Mouse (Mus musculus): ENCODE results near the gene Gm45208.
"Not testable (repeated sequence)": the region's sequence is repeated elsewhere in the genome, so short reads cannot be mapped to it uniquely, and the experiment has no call there.

Gm45208 gene

DNA sequence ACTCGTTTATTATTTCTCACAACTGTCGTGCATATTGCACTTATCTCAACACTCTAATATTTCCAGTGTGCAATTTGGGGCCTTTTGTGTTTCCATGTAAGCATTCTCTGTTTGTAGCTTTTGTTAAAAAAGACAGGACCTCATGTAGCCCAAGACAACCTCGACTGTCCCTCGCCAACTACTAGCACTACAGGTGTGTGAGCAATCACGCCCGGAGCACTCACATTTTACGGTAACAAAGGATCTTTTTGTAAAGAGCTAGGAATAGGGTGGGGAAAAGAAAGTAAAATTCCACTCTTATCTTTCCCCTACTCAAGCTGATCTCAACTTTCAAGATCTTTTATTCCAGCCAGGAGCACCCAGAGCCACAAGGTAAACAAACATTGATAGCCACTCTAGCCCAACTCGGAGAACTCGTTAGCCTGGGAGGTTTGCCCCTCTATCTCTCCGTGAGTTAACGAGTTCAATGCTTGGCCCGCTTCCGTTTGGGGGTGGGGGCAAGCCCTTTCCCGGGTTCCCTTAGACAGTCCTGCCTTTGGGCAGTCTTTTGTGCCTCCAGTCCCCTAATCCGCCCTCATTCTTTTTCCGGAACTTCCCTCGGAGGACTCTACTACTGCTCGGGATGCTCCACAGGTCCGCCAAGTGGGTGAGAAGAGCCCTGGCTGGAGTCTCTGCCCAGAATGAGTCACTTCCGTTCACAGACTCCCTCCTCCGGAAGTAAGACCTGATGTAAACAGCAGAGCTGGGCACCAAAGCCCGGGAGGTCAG is at the start of gene Gm45208:
Gene Gm45208 (plus strand): TSS at position 732 of the 768 bp plus-strand sequence.
- DNase-seq (ENCODE audit: low read depth, low spot score): peak; percentile 93

DNA sequence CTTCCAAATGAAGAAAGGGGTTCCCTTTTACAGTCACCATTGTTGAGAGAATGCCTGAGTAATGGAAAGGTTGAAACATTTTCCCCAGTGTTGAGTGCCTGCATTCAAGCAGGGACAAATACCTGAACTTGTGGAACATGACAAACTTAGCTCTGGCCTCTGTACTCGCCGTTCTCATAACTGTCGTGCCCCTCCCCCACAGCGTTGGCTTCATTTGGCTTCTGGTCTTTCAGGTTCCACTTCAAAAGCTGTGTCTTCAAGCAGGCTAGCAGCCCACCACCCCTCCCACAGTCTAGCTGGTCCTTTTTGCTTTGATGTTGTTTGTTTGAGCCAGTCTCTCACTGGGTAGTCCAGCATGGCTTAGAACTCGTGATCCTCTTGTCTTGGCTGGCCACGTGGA is 49.3 kb upstream of the Gm45208 start:
- DNase-seq (ENCODE audit: low read depth, low spot score): no peak

DNA sequence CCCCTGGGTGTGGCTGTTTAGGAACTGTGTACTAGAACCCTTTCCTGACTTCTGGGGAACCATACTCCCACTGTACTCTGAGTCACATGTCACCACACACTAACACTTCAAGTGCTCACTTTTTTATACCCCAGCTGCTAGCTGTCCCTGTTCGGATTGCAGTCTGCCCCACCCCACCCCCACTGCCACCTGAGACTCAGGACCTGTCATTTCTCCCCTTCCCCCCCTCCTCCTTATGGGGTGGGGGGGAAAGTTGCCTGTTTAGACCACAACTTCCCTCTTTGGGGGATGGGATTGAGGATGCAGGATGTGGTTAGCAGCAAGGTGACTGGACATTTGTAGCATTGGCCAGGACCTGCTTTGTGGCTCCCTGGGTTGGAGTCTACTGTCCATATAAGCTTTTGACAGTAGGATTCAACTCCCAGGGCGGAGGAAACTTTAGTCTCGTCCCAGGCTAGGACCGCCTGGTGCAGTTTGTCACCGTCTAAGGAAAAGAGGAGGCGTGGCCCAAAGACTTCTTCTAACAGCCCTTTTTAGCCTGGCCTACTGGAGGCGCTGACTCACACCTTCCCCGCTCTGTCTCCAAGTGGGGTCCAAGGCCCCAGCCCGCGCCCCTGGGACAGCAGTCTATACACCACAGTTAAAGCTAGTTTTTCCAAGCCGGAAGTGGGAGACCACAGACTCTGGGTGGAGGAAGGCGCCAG is 48.3 kb upstream of the Gm45208 start:
- DNase-seq (ENCODE audit: low read depth, low spot score): peak; percentile 77

DNA sequence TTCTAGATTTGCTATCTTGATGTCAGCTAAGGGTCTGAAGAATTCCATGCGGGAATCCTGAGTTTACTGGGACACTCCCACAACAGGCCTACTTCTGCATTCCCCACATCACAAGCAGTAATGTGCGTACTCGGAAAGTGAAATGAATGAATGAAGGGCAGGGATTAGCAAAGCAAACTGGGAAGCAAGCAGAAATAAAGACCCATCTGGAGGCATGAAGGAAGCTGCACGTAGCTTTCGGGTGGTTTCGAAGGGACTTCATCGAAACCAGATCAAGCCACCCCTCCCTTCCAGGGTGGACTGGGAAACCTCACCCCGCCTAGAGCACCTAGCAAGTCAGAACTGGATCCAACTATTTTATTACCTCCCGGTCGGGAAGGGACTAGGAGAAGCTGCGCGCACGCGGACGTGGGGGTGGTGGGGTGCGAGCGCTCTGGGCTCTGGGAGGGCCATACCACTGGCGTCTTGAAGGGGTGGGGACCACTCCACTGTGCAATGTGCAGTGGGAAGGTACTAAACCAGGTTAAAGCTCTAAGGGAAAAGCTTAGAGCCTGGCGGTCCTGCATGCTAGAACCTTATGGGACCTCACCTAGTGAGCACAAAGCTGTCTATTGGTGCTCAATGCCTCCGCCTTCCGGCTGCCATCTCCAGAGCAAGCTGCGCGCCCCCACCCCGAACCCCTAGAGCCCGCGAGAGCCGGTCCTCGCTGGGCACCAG is 47.6 kb upstream of the Gm45208 start:
- DNase-seq (ENCODE audit: low read depth, low spot score): peak; percentile 69

DNA sequence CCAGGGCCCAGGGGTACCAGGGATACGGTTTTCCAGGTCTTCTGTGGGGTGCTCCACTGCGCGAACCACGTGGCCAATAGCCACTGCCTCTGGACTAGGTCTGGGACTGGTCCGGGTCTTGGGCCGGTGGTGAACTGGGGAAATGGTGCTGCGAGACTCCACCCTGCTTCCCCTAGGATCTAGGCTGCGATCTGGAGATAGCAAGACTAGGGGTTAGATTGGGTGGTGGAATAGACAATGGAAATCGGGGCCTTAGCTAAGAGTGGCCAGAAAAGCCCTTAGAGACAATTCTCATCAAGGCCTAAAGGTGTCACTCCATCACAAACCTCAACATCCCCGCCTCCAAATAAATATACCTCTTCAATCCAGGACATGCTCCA is 47.1 kb upstream of the Gm45208 start:
- DNase-seq (ENCODE audit: low read depth, low spot score): peak; percentile 51

DNA sequence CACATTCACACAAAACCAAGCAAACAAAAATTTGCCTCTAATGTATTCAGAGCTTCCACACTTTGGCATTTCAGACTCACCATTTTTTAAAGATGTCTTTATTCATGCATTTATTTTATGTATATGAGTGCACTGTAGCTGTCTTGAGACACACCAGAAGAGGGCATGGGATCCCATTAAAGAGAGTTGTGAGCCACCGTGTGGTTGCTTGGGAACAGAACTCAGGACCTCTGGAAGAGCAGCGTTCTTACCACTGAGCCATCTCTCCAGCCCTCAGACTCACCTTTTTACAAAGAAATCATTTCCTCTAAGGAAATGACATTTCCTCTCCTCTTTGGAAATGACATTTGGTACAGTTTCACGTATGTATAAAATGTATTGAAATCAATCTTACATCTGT is 43.1 kb upstream of the Gm45208 start:
- no peak for DNase-seq (ENCODE audit: low read depth, low spot score)

DNA sequence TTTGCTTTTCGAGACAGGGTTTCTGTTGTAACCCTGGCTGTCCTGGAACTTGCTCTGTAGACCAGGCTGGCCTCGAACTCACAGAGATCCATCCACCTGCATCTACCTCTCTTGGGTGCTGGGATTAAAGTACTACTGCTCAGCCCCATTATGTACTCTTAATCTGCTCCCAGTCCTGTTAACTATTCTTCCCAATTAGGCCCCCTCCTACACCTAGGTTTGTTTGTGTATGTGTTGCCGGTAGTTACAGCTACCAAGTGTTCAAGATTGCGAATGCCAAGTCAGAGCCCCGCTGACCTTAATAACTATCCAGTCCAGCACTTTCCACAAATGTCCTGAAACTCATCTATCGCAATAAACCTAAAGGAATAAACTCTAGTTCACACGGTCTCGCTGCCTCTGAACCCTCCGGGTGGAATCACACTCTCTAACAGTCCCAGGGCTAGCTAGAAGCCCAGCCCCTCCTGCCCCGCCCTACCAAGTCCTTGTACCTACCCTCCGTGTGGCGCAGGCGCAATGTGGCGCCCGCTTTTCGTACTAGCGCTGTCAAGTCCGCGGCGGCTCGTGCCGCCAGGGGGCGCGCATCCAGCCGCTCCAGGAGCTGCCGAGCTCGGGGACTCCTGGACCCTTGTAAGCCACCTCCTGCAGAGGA is 42.5 kb upstream of the Gm45208 start:
- peak; percentile 91 for DNase-seq (ENCODE audit: low read depth, low spot score)

DNA sequence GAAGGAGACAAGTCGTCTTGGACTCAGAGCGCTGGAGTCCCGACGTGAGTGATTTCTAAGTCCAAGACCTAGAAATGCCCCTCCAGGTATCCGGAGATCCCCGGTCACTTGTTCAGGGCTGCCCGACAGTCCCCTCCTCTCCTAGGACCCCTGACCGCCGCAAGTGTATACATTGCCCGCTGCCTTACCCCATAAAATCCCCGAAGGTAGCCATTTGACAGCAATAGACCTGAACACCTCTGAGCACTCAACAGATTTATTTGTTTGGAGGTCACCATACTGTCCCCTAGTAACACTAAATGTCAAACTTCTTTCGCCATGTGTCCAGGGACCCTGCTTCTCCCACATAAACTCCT is 42.0 kb upstream of the Gm45208 start:
- DNase-seq (ENCODE audit: low read depth, low spot score): no peak

DNA sequence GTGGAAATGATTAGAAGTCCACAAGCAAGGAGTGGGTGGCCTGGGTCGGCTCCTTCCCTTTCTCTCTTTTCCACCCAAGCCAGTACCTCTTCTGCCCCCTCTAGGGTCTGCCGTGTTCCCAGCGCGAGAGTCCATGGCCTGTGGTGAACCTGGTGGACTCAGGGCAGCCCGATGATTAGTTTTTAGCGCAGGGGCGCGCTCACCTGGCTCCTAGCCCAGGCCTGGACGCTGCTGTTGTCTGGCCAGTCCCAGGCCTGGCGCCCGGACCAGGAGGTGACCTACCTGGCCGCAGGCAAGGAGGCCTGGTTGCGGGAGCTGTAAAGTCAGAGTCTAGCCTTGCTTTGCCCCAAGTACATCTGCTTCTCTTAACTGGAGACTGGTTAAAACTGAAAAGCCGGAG is 41.2 kb upstream of the Gm45208 start, which contains the start of gene Magix:
Gene Magix (minus strand): TSS at position 388 of the 400 bp plus-strand sequence.
- no peak for DNase-seq (ENCODE audit: low read depth, low spot score)

DNA sequence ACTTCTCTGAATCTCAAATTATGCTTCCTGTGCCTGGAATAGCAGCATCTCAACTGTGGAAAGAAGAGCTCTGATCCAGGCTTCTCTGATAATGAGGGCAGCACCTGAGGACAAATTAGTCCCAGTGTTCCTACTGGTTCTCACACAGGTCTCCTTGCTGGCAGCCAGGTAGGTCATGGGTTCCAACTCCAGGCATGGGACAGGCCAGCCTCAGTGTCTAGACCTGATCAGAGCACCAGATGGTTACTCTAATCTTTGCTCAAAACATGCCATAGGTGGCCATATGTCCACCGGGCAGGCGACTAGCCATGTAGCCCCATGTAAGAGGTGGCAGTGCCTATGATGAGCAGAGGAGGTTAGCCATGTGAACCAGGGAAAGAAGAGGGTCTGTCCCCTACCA is 33.7 kb upstream of the Gm45208 start:
- no peak for DNase-seq (ENCODE audit: low read depth, low spot score)

DNA sequence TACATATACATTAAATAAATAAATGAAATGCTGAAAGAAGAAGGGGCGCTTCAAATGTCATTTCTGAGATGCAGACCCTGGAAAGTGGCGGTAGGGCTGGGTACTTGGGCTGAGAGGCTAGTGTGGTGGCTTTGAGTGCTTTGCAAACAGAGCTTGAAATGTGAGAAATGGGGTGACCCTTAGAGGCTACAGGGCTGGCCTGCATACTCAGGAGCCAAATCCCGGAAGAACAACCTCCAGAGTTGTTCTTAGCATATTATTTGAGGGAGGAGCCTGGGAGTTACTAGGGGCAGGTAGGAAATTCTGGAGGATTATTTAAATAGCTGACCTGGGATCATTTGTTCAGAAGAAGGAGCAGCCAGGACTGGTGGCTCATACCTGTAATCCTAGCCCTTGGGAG is 31.6 kb upstream of the Gm45208 start:
- DNase-seq (ENCODE audit: low read depth, low spot score): no peak

DNA sequence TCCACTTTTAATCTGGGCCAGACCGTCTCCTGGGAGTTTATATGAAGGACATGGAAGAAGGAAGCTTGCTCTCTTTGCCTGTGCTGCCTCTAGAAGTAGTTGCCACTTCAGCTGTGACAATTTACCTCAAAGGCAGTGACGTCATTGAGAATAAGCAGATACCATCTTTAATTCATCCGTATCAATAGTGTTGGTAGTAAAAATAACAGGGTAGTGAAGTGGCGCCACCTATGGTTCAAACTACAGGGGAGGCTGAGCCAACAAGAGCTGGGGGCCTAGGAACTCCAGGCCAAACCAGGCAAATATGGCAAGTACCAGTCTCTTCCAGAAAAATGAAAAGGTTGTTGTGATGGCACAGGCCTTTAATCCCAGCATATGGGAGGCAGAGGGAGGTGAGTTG is 29.2 kb upstream of the Gm45208 start:
- peak; percentile 58 for DNase-seq (ENCODE audit: low read depth, low spot score)

DNA sequence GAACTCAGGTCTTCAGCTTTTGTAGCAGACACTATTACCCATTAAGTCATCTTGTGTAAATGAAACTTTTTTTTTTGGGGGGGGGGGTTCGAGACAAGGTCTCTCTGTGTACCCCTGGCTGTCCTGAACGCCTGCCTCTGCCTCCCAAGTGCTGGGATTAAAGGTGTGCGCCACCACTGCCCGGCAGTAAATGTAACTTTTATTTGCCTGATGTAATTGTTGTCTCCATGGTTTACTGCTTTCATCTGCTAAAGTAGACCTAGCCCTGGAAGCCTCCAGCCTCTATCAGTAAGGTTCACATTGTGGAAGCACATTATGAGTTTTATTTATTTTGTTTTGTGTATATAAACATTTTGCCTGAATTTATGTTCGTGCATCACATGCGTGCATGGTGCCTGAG is 25.5 kb upstream of the Gm45208 start:
- DNase-seq (ENCODE audit: low read depth, low spot score): no peak

DNA sequence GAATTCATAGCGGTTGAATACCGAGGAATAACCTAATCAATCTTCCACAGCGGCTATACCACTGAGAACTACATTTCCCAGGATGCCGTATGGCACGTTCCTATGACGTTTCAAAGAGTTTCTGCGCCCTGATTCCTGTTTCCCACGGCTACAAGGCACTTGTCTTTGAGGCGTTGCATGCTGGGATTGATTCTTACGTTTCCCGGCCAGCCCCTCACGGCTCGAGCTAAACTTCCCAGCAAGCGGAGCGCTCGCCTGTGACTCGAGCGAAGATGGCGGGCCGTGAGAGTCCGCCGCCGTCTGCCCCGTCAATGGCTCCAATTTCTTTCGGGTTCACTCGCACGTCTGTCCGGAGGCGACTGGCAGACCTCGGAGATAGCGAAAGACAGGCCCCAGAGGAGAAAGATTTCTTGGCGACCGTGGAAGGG is 25.1 kb upstream of the Gm45208 start, which contains the start of gene Gpkow:
Gene Gpkow (plus strand): TSS at position 178 of the 428 bp plus-strand sequence.
- DNase-seq (ENCODE audit: low read depth, low spot score): peak; percentile 96

DNA sequence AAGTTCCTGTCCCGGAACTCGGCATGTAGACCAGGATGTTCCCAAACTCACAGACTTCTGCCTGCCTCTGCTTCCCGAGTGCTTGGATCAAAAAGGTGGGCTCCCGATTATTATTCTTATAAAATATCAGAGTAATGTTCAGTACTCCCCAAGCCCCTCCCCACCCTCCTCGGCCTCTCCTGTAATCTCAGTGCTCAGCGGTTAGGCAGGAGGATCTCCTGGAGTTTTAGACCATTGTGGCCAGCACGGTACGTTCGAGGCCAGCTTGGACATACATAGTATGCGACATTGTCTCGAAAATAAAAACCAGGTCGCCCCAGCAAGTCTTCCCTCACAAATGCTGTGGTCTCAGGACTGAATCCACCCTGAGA is 8.3 kb upstream of the Gm45208 start:
- DNase-seq (ENCODE audit: low read depth, low spot score): not testable (repeated sequence)

DNA sequence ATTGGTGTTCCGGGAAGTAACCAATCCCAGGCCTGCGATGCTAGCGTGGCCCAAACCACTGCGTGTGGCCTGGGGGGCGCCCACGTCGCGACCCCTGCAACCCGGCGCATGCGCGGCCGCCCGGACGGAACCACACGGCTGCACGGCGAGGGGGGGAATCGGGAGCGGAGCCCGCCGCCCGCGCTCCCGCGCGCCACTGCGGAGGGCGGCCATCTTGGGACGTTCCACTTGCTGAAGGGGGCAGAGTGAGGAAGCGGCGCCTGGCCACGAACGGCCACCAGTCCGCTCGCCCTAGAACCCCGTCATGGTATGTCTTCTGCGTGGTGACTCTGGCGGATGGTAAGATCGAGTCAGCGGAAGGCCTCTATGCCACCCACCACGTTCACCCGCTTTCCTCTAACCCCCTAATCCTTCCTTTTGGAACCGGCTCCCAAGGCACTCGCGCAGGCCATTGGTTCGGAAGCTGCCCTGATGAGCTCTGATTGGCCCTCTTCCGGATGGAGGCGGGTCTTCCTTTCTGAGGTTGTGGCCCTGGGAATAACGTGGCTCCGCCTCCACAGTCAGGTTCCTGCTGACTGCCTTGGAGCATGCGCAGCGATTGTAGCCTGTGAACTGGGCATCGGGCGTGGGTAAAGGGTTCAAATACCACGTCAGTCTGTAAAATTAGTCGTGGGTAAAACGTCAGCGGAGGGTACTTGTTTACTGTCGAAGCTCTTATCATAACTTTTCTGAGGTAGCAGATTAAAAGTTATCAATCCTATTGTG is 7.7 kb upstream of the Gm45208 start, which contains the start of gene Wdr45:
Gene Wdr45 (plus strand): TSS at position 199 of the 765 bp plus-strand sequence.
- peak; percentile 97 for DNase-seq (ENCODE audit: low read depth, low spot score)

DNA sequence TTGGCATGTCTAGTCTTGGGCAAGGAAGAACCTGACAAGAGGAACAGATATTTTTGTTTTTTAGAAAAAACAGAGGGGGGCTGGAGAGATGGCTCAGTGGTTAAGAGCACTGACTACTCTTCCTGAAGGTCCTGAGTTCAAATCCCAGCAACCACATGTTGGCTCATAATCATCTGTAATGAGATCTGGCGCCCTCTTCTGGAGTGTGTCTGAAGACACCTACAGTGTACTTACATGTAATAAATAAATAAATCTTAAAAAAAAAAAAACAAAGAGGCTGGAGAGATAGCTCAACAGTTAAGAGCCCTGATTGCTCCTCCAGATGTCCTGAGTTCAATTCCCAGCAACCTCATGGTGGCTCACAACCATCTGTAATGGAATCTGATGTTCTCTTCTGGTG is 6.0 kb upstream of the Gm45208 start:
- peak; percentile 50 for DNase-seq (ENCODE audit: low read depth, low spot score)

DNA sequence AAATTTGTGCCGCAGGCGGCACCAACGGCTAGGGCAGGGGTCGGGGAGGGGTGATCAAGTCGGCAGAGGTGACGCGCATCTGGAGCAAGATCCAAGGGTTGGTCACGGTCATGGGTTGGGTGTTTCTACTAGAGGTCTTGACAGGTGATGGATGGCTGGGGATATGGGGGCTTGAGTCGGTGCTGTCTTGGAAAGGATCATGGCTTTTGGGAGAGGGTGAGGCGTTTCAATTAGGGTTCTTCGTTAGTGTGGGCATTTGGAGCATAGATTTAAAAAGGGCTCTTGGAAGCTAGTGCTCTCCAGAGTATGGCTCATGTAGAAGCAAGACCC is 202 bp downstream of the Gm45208 start:
- no peak for DNase-seq (ENCODE audit: low read depth, low spot score)

DNA sequence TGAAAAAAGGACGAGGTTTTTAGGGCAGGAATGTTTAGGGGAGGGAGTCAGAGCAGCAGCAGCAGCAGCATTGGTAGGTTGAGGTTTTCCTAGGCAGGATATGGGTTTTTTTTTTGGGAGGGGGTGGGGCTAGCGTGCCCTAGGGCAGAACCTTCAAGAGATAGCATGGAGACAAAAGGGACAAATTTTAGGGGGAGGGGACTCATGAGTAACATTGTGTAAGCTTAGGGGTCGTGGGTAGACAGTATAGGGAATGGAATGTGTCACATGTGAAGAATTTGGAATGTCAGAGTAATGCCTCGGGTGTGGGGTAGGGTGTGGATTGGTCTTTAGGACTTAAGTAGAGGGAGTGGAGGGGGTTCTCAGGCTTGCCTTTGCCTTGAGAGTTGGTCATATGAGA is 646 bp downstream of the Gm45208 start:
- DNase-seq (ENCODE audit: low read depth, low spot score): peak; percentile 94

DNA sequence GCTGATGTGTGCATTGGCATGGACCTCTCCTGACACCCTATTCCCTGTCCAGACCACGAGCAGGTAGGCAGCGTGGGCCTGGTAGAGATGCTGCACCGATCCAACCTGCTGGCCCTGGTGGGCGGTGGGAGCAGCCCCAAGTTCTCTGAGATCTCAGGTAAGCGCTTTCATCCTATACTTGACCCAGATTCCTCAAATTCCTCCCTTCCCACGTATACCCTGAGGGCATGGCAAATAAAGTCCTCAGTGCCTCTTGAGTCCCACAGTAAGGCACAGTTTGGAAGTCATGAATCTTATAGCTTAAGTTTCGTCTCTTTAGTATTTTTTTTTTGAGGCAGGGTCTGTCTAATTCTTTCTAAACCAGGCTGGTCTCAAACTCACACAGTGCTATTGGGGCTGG is 2.1 kb downstream of the Gm45208 start:
- peak; percentile 29 for DNase-seq (ENCODE audit: low read depth, low spot score)

DNA sequence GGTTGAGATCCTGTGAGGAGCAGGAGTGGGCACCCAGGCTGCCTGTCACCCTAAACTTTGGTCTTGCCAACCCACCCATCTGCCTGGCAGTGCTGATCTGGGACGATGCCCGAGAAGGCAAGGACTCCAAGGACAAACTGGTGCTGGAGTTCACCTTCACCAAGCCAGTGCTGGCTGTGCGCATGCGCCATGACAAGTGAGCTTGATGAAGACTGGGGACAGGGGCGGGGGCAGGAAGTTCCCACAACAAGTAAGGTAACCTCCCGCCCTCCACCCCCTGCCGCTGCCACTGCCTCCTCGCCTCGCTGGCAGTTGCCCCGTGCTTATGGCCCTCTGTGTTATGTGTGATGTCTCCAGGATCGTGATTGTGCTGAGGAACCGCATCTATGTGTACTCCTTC is 3.8 kb downstream of the Gm45208 start:
- peak; percentile 87 for DNase-seq (ENCODE audit: low read depth, low spot score)

Data from R1 (cell line).